Mouse (Mus musculus) CH12.LX (cell line): ENCODE measurements around the gene Ptprf.

Experiments used
- CTCF ChIP-seq, 2 experiments: IDR thresholded peaks in 1 of 2; conservative IDR thresholded peaks in 1 of 2; 2 replicates each; pipeline ENCODE4 v1.5.1; 2011 to 2012; ENCODE audit warnings: low read depth in 2 of 2, low read length in 2 of 2, improper control_type of control experiment in 1 of 2, inconsistent platforms in 1 of 2, mild to moderate bottlenecking in 1 of 2, moderate library complexity in 1 of 2
- EP300 ChIP-seq: IDR thresholded peaks from 2 replicates; pipeline ENCODE4 v1.6.1; 2011; ENCODE audit warnings: low read length, improper control_type of control experiment
- JUND ChIP-seq: conservative IDR thresholded peaks from 2 replicates; pipeline ENCODE4 v1.6.1; 2011; ENCODE audit warnings: low read depth, low read length, improper control_type of control experiment
- MAX ChIP-seq: IDR thresholded peaks from 2 replicates; pipeline ENCODE4 v1.6.1; 2011; ENCODE audit warnings: low read length, improper control_type of control experiment
- MYC ChIP-seq: IDR thresholded peaks from 2 replicates; pipeline ENCODE4 v1.6.1; 2011; ENCODE audit warnings: low read depth, mild to moderate bottlenecking, improper control_type of control experiment, low read length
- NELFE ChIP-seq: IDR thresholded peaks from 2 replicates; pipeline ENCODE4 v1.6.1; 2011; ENCODE audit warnings: low read depth, low read length, improper control_type of control experiment
- POLR2A ChIP-seq: IDR thresholded peaks from 2 replicates; pipeline ENCODE4 v1.6.1; 2011; ENCODE audit warnings: low read depth, mild to moderate bottlenecking, improper control_type of control experiment, low read length
- POLR2AphosphoS2 ChIP-seq: IDR thresholded peaks from 2 replicates; pipeline ENCODE4 v1.6.1; 2011; ENCODE audit warnings: low read depth, low read length, improper control_type of control experiment
- SIN3A ChIP-seq: IDR thresholded peaks from 2 replicates; pipeline ENCODE4 v1.6.1; 2012; ENCODE audit warnings: low read length, improper control_type of control experiment, inconsistent platforms
- TCF12 ChIP-seq: IDR thresholded peaks from 2 replicates; pipeline ENCODE4 v1.6.1; 2014; ENCODE audit warnings: low read depth, mild to moderate bottlenecking, inconsistent platforms, low read length, improper control_type of control experiment
- UBTF ChIP-seq: IDR thresholded peaks from 2 replicates; pipeline ENCODE4 v1.6.1; 2012; ENCODE audit warnings: low read depth, mild to moderate bottlenecking, inconsistent platforms, low read length, improper control_type of control experiment, moderate library complexity
- USF2 ChIP-seq: conservative IDR thresholded peaks from 2 replicates; pipeline ENCODE4 v1.6.1; 2011; ENCODE audit warnings: low read depth, low read length, improper control_type of control experiment
- ZC3H11A ChIP-seq: IDR thresholded peaks from 2 replicates; pipeline ENCODE4 v1.6.1; 2012; ENCODE audit warnings: low read depth, mild to moderate bottlenecking, inconsistent platforms, low read length, improper control_type of control experiment
- ZKSCAN1 ChIP-seq: IDR thresholded peaks from 2 replicates; pipeline ENCODE4 v1.6.1; 2012; ENCODE audit warnings: low read depth, inconsistent platforms, low read length, improper control_type of control experiment, borderline replicate concordance

GRCm38 (mm10) chr4:118238666-118239065 is 52.5 kb downstream of the Ptprf start:
- TF ChIP-seq POLR2A (no peak), POLR2AphosphoS2 (no peak), TCF12 (no peak), UBTF (no peak), EP300 (no peak), CTCF (conservative IDR thresholded peaks at IDR 0.05 in 1 of 2, IDR thresholded peaks at IDR 0.05 in 1 of 2; ENCODE audit: low read depth in 2 of 2, low read length in 2 of 2) (no peak), MYC (no peak), MAX (no peak), NELFE (no peak), JUND (no peak), USF2 (no peak), SIN3A (no peak), ZC3H11A (no peak), ZKSCAN1 (no peak)
